Mouse (Mus musculus) E14TG2a.4 (cell line): ENCODE measurements around the gene Sgk1.

Source experiments
- CTCF ChIP-seq: conservative IDR thresholded peaks from 2 replicates; pipeline ENCODE4 v1.5.1; 2014; ENCODE audit warnings: low read length
- NANOG ChIP-seq: IDR thresholded peaks from 2 replicates; pipeline ENCODE4 v1.6.1; 2014; ENCODE audit warnings: borderline replicate concordance, low read length, mixed read lengths
- POU5F1 ChIP-seq: IDR thresholded peaks from 2 replicates; pipeline ENCODE4 v1.6.1; 2014; ENCODE audit warnings: low read length, borderline replicate concordance

DNA sequence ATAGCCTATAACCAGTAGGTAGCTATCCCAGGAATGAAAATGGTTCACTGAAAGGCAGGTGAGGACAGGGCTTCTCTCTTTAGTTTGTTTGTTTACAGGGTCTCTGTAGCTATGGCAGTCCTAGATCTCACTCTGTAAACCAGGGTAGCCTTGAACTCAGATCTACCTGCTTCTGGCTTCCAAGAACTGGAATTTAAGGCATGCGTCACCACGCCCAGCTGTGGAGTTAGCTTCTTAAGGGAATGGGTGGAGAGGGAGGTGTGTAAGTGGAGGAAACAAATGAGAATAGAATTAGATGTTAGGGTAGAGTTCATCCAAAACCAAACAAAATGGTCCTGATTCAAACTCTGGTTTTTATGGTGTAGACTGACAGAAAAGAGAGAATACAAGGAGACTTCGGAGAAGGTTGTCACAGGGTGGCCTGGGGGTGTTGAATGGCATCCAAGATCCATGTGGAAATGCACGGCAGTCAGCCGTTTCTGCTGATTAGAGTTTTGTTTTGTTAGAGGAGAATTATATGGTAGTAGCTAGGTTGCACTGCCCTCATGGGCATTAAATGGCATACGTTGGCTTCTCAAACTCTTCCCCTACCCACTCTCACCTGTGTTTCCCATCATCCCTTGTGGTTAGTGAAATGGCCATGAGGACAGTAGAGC is 98.9 kb downstream of the Sgk1 start:
- no peak for TF ChIP-seq CTCF
- no peak for TF ChIP-seq POU5F1
- no peak for TF ChIP-seq NANOG
